Mouse (Mus musculus) liver, embryonic 14.5 days (tissue): ENCODE data around the gene Ankfy1. TPM values are rescaled to one million over a fixed set of nuclear protein-coding genes. Genes with fewer than 3 reads are reported as not detected.

Experiments
- ATAC-seq: fragments of 200-750 bp; cut with Nextera tagmentation; 2 replicates; pipeline ENCODE4 v1.8.0; 2017; ENCODE audit warnings: moderate number of reproducible peaks, mild to moderate bottlenecking, moderate library complexity; ENCODE audit not compliant: insufficient read depth
- DNase-seq, 3 experiments: peaks; one replicate each; pipeline ENCODE4 v3.0.0-alpha.2; 2012 to 2013; ENCODE audit warnings: low read depth in 3 of 3, low spot score in 3 of 3
- H3K27ac ChIP-seq: fragments of 300-500 bp; sonication (generic); 2 replicates; pipeline ENCODE4 v1.5.1; 2014; ENCODE audit warnings: moderate library complexity, mild to moderate bottlenecking, control low read depth, inconsistent platforms
- H3K27me3 ChIP-seq: fragments of 300-500 bp; sonication (generic); 2 replicates; pipeline ENCODE4 v1.6.1; 2014; ENCODE audit warnings: mild to moderate bottlenecking, low read length, moderate library complexity; ENCODE audit not compliant: control insufficient read depth, insufficient read depth
- H3K36me3 ChIP-seq: fragments of 300-500 bp; sonication (generic); replicated peaks from 2 replicates; pipeline ENCODE4 v1.6.1; 2014; ENCODE audit warnings: low read depth; ENCODE audit not compliant: control insufficient read depth, insufficient read depth
- H3K4me1 ChIP-seq, 2 experiments: fragments of 200-500 bp in 1 of 2; fragments of 300-500 bp in 1 of 2; sonication (generic) in 1 of 2; replicated peaks; 2 replicates each; pipeline ENCODE4 v1.6.1; 2012 to 2014; ENCODE audit warnings: antibody characterized with exemption in 1 of 2, inconsistent platforms in 1 of 2, low read length in 1 of 2; ENCODE audit not compliant: control insufficient read depth in 2 of 2, insufficient read depth in 2 of 2
- H3K4me2 ChIP-seq: fragments of 300-500 bp; sonication (generic); 2 replicates; pipeline ENCODE4 v1.6.1; 2014; ENCODE audit warnings: low read depth, mild to moderate bottlenecking, control low read depth, moderate library complexity
- H3K4me3 ChIP-seq, 2 experiments: fragments of 200-500 bp in 1 of 2; fragments of 300-500 bp in 1 of 2; sonication (generic) in 1 of 2; 2 replicates each; pipeline ENCODE4 v1.5.1; 2012 to 2014; ENCODE audit warnings: low read depth in 2 of 2, low read length in 2 of 2, mild to moderate bottlenecking in 2 of 2, control low read depth in 1 of 2, inconsistent platforms in 1 of 2, moderate library complexity in 1 of 2; ENCODE audit not compliant: insufficient read depth in 1 of 2
- H3K9ac ChIP-seq: fragments of 300-500 bp; sonication (generic); replicated peaks from 2 replicates; pipeline ENCODE4 v1.6.1; 2014; ENCODE audit warnings: mild to moderate bottlenecking, control low read depth, moderate library complexity
- H3K9me3 ChIP-seq: fragments of 300-500 bp; sonication (generic); 2 replicates; pipeline ENCODE4 v1.6.1; 2016; ENCODE audit warnings: low read length, mixed read lengths; ENCODE audit not compliant: control insufficient read depth
- CTCF ChIP-seq: IDR thresholded peaks from 2 replicates; pipeline ENCODE4 v1.5.1; 2016; ENCODE audit warnings: antibody characterized with exemption, low read depth, control low read depth
- EP300 ChIP-seq: IDR thresholded peaks from 2 replicates; pipeline ENCODE4 v1.6.1; 2016; ENCODE audit warnings: antibody characterized with exemption, low read depth
- WGBS: fragments of 180-500 bp; shearing (Covaris S2); extraction: QIAGEN DNeasy Blood & Tissue Kit; methylation state at CpG from one replicate; pipeline ENCODE4 v1.1.7; 2014; ENCODE audit not compliant: insufficient replicate concordance; 5-methylcytosine and 5-hydroxymethylcytosine counted together
- polyA plus RNA-seq, 2 experiments: library from polyadenylated mRNA; depleted of rRNA in 1 of 2; stranded (reverse) in 1 of 2; unstranded in 1 of 2; fragments of >200 nt; fragmentation: Nextera tagmentation in 1 of 2; extraction: Ambion mirVana in 1 of 2; gene quantifications; 2 replicates each; pipeline versions ENCODE4 v1.2.1 to v1.2.3; 2012 to 2014

The Ankfy1 gene
- polyA plus RNA-seq, 2 experiments, result 10.5 to 11.9 TPM

GRCm38 (mm10) chr11:72675280-72675679 is 14.5 kb upstream of the Ankfy1 start:
- H3K36me3 ChIP-seq, result peaks cover under 1% of the 10 kb centered on the region
- no peaks in the 10 kb centered on the region for H3K9me3 ChIP-seq
- no peaks in the 10 kb centered on the region for H3K27me3 ChIP-seq
- H3K4me3 ChIP-seq, result no peak overlapping the region
- DNase-seq (no peak), ATAC-seq (no peak)
- 66% methylated on average over 2 of the region's 2 CpGs for WGBS
- no peak overlapping the region for H3K9ac ChIP-seq
- H3K4me1 ChIP-seq, result peaks cover 6% of the 10 kb centered on the region in 2 experiments
- H3K4me2 ChIP-seq, result no peak overlapping the region
- H3K27ac ChIP-seq, result no peak overlapping the region
- TF ChIP-seq EP300, result no peak
- no peak for TF ChIP-seq CTCF

- H3K27ac ChIP-seq, result no peak overlapping the region
- no peak overlapping the region for H3K4me2 ChIP-seq
- H3K9ac ChIP-seq, result no peak overlapping the region
- peaks cover 2% of the 10 kb centered on the region for H3K36me3 ChIP-seq
- DNase-seq, result no peak
- H3K4me3 ChIP-seq, result no peak overlapping the region
- H3K27me3 ChIP-seq, result no peaks in the 10 kb centered on the region
- no peak for TF ChIP-seq CTCF
- no peak for TF ChIP-seq EP300
- no peaks in the 10 kb centered on the region; a peak in 1 of 4 replicates for H3K4me1 ChIP-seq
- no peak for ATAC-seq
- no peaks in the 10 kb centered on the region for H3K9me3 ChIP-seq
Observed at GRCm38 (mm10) chr11:72680726-72681125, 9.1 kb upstream of the Ankfy1 start.

GRCm38 (mm10) chr11:72683402-72683801 is 6.4 kb upstream of the Ankfy1 start:
- no peak for TF ChIP-seq CTCF
- no peak for TF ChIP-seq EP300
- H3K4me1 ChIP-seq, result peaks cover 17 to 23% of the 10 kb centered on the region in 2 experiments
- H3K9me3 ChIP-seq, result no peaks in the 10 kb centered on the region
- no peak overlapping the region for H3K9ac ChIP-seq
- no peak for ATAC-seq
- no peak overlapping the region for H3K4me3 ChIP-seq
- no peak overlapping the region for H3K4me2 ChIP-seq
- H3K27ac ChIP-seq, result no peak overlapping the region
- H3K36me3 ChIP-seq, result peaks cover 2% of the 10 kb centered on the region
- H3K27me3 ChIP-seq, result no peaks in the 10 kb centered on the region
- no peak for DNase-seq
- 89% methylated on average over 2 of the region's 2 CpGs for WGBS

GRCm38 (mm10) chr11:72686697-72687096 is 3.1 kb upstream of the Ankfy1 start:
- H3K4me3 ChIP-seq, result no peak overlapping the region
- peaks cover 28 to 46% of the 10 kb centered on the region in 2 experiments for H3K4me1 ChIP-seq
- no peaks in the 10 kb centered on the region for H3K27me3 ChIP-seq
- ATAC-seq, result no peak
- no peak overlapping the region for H3K27ac ChIP-seq
- H3K9ac ChIP-seq, result no peak overlapping the region
- no peak overlapping the region for H3K4me2 ChIP-seq
- no peaks in the 10 kb centered on the region; the same call in 1 of the 2 replicates for H3K36me3 ChIP-seq
- H3K9me3 ChIP-seq, result no peaks in the 10 kb centered on the region
- peak; percentile 78 for TF ChIP-seq EP300
- no peak for TF ChIP-seq CTCF
- peak in 1 of 3 experiments; percentile 14 for DNase-seq

- TF ChIP-seq EP300 (no peak), CTCF (no peak)
- Histone ChIP-seq H3K4me1 (peaks cover 40 to 56% of the 10 kb centered on the region in 2 experiments), H3K27me3 (no peaks in the 10 kb centered on the region), H3K9ac (peak overlapping the region; percentile 93), H3K9me3 (no peaks in the 10 kb centered on the region), H3K4me3 (peak overlapping the region in 1 of 2 experiments; percentile 91; a peak in 2 of 4 replicates), H3K36me3 (no peaks in the 10 kb centered on the region; the same call in 1 of the 2 replicates), H3K4me2 (peak overlapping the region; percentile 86), H3K27ac (peak overlapping the region; percentile 98)
- no peak for ATAC-seq
- 34% methylated on average over 5 of the region's 5 CpGs for WGBS
- DNase-seq, result peak in 1 of 3 experiments; percentile 32
Observed at GRCm38 (mm10) chr11:72688242-72688641, 1.6 kb upstream of the Ankfy1 start.
